Mouse (Mus musculus) intestine, postnatal 0 days (tissue): ENCODE data around the gene Slc8b1. TPM values are rescaled to one million over a fixed set of nuclear protein-coding genes. Genes with fewer than 3 reads are reported as not detected.

Source experiments
- ATAC-seq: fragments of 200-750 bp; cut with Nextera tagmentation; 2 replicates; pipeline ENCODE4 v1.8.0; 2017; ENCODE audit warnings: mild to moderate bottlenecking, moderate TSS enrichment, moderate library complexity
- H3K27ac ChIP-seq: fragments of 300-500 bp; sonication (generic); 2 replicates; pipeline ENCODE4 v1.5.1; 2014; ENCODE audit warnings: mild to moderate bottlenecking, low read depth, low read length, moderate library complexity
- H3K27me3 ChIP-seq: fragments of 300-500 bp; sonication (generic); replicated peaks from 2 replicates; pipeline ENCODE4 v1.6.1; 2014; ENCODE audit warnings: low read length, mixed read lengths; ENCODE audit not compliant: control insufficient read depth, insufficient read depth
- H3K36me3 ChIP-seq: fragments of 300-500 bp; sonication (generic); 2 replicates; pipeline ENCODE4 v1.6.1; 2014; ENCODE audit warnings: mild to moderate bottlenecking, moderate library complexity; ENCODE audit not compliant: control insufficient read depth, insufficient read depth
- H3K4me1 ChIP-seq: fragments of 300-500 bp; sonication (generic); replicated peaks from 2 replicates; pipeline ENCODE4 v1.6.1; 2014; ENCODE audit warnings: antibody characterized with exemption, low read length, mixed read lengths; ENCODE audit not compliant: control insufficient read depth, insufficient read depth
- H3K4me2 ChIP-seq: fragments of 300-500 bp; sonication (generic); replicated peaks from 2 replicates; pipeline ENCODE4 v1.6.1; 2014; ENCODE audit warnings: low read depth, mild to moderate bottlenecking, moderate library complexity
- H3K4me3 ChIP-seq: fragments of 300-500 bp; sonication (generic); 2 replicates; pipeline ENCODE4 v1.5.1; 2014; ENCODE audit warnings: low read depth, low read length
- H3K9ac ChIP-seq: fragments of 300-500 bp; sonication (generic); 2 replicates; pipeline ENCODE4 v1.6.1; 2014; ENCODE audit warnings: mild to moderate bottlenecking, low read depth, low read length
- H3K9me3 ChIP-seq: fragments of 300-500 bp; sonication (generic); 2 replicates; pipeline ENCODE4 v1.6.1; 2016; ENCODE audit warnings: mixed run types; ENCODE audit not compliant: control insufficient read depth
- CTCF ChIP-seq: sonication (generic); IDR thresholded peaks from 2 replicates; pipeline ENCODE4 v1.5.1; 2016; ENCODE audit warnings: low read depth, mild to moderate bottlenecking, control low read depth, antibody characterized with exemption, moderate library complexity
- WGBS: fragments of 180-500 bp; shearing (Covaris S2); extraction: QIAGEN DNeasy Blood & Tissue Kit; methylation state at CpG from one replicate; pipeline ENCODE4 v1.1.7; 2014; 5-methylcytosine and 5-hydroxymethylcytosine counted together
- polyA plus RNA-seq: library from polyadenylated mRNA; unstranded; fragments of >200 nt; fragmentation: Nextera tagmentation; extraction: Ambion mirVana; gene quantifications from 2 replicates; pipeline ENCODE4 v1.2.1, GENCODE M21; 2015

Slc8b1 gene
- polyA plus RNA-seq, 1 experiment from 2014 or later = 4.4 TPM

DNA sequence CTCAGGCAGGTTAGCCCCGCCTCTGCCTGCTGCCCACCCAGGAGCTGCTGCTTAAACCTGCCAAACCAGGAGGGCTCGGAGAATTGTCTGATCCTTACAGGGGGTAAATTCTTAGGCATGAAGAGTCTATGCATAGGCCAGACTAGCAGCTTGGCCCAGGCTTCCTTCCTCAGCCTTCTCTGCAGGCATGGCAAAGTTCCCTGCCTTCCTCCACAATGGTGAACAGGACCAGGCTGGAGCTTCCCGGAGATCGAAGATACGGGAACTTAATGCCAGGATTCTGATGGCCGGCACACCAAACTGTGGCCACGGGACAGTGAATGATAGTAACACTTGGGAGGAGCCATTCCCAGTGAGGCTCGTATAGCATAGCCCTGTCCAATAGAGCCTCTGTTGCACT, 47.1 kb downstream of the Slc8b1 start:
- Histone ChIP-seq H3K4me1 (peaks cover 10% of the 10 kb centered on the region; the same call in 1 of the 2 replicates), H3K27ac (no peak overlapping the region), H3K9ac (no peak overlapping the region), H3K4me2 (no peak overlapping the region), H3K27me3 (no peaks in the 10 kb centered on the region), H3K4me3 (no peak overlapping the region), H3K9me3 (no peaks in the 10 kb centered on the region), H3K36me3 (peaks cover 49% of the 10 kb centered on the region)
- TF ChIP-seq CTCF = no peak
- no peak for ATAC-seq
- 85% methylated on average over 8 of the region's 8 CpGs for WGBS

DNA sequence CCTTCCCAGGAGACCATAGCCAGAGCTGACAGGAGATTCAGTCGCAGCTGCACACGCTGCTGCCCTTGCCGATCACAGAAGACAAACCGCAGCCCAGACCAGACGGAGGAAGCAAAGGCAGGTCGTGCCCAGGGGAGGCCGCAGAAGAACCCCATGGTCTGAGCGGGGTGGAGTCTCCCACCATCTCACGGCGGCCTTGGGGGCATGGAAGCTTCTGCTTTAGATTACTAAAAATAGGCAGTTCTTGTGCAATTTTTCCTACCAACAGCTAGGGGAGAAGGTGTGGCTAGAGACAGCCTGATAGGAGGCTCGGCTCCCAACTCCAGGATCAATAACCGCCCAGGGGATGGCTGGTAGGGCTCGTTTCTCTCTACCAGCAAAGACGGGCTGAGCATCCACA, 47.8 kb downstream of the Slc8b1 start:
- Histone ChIP-seq H3K4me3 (no peak overlapping the region), H3K27me3 (no peaks in the 10 kb centered on the region), H3K9me3 (no peaks in the 10 kb centered on the region), H3K4me1 (peaks cover 13% of the 10 kb centered on the region; the same call in 1 of the 2 replicates), H3K36me3 (peaks cover 42% of the 10 kb centered on the region), H3K4me2 (0 out of 2 replicates have a peak overlapping the region, but pooled peaks have one; percentile 9), H3K9ac (no peak overlapping the region), H3K27ac (no peak overlapping the region)
- 35% methylated on average over 14 of the region's 14 CpGs for WGBS
- ATAC-seq = no peak
- TF ChIP-seq CTCF = no peak

DNA sequence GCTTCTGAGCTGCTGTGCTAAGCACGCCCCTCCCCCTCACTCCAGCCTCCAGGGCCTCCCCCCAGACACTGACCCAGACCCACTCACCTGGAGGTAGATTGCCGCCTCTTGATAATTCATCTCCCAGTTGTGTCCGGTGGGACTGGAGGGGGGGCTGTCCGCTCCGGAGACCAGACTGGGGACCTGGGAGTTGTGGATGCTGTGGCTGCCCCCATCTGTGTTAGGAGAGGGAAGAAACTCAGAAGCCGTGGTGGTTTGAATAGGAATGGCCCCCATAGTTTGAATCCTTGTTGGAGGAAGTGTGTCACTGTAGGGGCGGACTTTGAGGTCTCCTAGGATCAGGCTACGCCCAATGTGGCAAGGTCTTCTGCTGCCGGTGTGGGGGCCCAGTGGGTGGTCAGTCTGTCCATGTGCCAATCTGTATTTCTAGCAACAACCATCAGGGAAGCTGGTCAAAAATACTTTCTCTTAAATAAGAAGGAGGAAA, 49.2 kb downstream of the Slc8b1 start:
- H3K36me3 ChIP-seq = peaks cover 29% of the 10 kb centered on the region
- H3K4me2 ChIP-seq = peak overlapping the region; percentile 59
- no peak for TF ChIP-seq CTCF
- ATAC-seq = no peak
- peaks cover 13% of the 10 kb centered on the region; the same call in 1 of the 2 replicates for H3K4me1 ChIP-seq
- no peak overlapping the region for H3K4me3 ChIP-seq
- H3K9ac ChIP-seq = no peak overlapping the region
- no peaks in the 10 kb centered on the region for H3K9me3 ChIP-seq
- WGBS = 48% methylated on average over 9 of the region's 9 CpGs
- no peaks in the 10 kb centered on the region for H3K27me3 ChIP-seq
- peak overlapping the region; percentile 71 for H3K27ac ChIP-seq

DNA sequence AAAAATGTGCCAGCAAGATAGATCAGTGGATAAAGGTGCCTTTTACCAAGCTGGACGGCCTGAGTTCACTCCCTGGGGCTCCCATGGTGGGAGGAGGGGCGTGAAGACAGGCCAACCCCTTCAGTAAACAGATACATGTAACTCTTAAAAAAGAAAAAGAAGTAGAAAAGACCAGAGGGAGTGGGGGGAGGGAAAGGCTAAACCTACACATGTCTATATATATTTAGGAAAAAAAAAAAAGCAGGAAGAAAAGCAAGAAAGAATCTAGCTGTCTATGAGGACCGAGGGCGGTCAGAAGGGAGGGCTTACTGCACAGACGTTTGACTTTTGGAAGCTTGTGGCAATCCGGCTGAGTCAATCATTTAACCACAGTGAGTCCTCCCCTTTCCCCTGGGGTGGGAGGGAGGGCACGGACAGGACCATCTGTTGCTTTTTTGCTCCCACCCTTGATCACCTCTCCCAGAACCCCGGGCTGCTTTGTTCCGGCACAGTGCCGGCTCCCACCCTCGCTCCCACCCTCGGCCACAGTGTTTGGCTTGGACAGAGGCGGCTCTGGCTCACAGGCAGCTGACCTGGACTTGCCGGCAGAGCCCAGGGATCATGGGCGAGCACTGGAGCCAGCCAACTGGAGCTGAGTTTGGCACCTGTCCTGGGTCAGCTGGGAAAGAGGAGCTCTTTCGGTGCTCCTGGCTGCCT, 49.8 kb downstream of the Slc8b1 start:
- no peaks in the 10 kb centered on the region for H3K9me3 ChIP-seq
- H3K4me3 ChIP-seq = 0 out of 2 replicates have a peak overlapping the region, but pooled peaks have one; percentile 16
- peaks cover 23% of the 10 kb centered on the region for H3K36me3 ChIP-seq
- peaks cover 17% of the 10 kb centered on the region; the same call in 1 of the 2 replicates for H3K4me1 ChIP-seq
- ATAC-seq = 0 out of 2 replicates have a peak, but pooled peaks have one; percentile 13
- no peak for TF ChIP-seq CTCF
- H3K9ac ChIP-seq = no peak overlapping the region
- WGBS = 5% methylated on average over 16 of the region's 16 CpGs
- H3K27ac ChIP-seq = peak overlapping the region; percentile 71
- H3K27me3 ChIP-seq = no peaks in the 10 kb centered on the region
- peak overlapping the region; percentile 59 for H3K4me2 ChIP-seq

DNA sequence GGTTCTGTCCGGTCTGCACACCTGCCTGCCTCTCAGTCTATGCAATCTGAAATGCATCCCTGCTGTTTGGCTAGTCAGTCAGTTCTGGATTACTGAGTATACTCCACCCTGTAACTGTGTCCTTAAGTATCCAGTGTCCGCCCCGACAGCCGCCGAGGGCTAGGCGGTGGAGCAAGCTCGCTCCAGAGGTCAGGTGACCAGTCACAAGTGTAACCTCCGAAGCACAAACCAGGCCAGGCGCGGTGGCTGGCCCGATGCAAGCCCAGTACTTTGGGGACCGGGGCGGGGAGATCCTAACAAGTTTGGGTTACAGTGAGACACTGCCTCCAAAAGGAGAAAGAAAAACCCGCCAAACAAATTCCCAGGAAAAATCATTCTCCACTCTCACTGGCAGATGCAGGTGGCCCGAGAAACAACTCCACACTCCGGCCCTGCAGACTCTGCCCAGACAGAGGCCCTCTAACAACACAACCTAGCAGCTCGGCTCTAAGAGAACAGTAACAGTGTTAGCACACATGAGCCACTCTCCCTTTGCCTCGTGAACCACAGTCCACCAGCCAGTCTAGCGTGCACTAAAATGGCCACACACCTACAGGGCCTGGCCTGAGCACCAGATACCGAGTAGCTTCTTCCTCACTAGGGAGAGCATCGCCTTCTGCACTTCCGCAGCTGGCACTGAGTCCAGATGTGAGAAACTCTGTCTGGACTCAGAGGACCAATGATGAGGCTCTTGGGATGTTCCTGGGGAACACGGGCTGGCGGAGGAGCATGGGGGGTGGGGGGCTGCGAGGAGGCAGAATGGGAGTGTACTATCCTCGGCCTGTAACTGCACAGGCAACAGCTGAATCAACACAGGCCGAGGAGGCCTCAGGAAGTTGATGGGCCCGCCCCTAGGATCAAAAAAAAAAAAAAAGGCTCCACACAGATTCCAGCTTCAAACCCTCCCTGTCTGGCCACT, 52.3 kb downstream of the Slc8b1 start:
- no peaks in the 10 kb centered on the region for H3K27me3 ChIP-seq
- H3K9me3 ChIP-seq = no peaks in the 10 kb centered on the region
- H3K4me3 ChIP-seq = no peak overlapping the region
- no peak for TF ChIP-seq CTCF
- H3K27ac ChIP-seq = peak overlapping the region; percentile 80
- 26% methylated on average over 28 of the region's 28 CpGs for WGBS
- ATAC-seq = peak; percentile 50
- H3K4me1 ChIP-seq = peaks cover 30% of the 10 kb centered on the region
- H3K4me2 ChIP-seq = 0 out of 2 replicates have a peak overlapping the region, but pooled peaks have one; percentile 32
- H3K36me3 ChIP-seq = peaks cover 6% of the 10 kb centered on the region; the same call in 1 of the 2 replicates
- H3K9ac ChIP-seq = no peak overlapping the region

DNA sequence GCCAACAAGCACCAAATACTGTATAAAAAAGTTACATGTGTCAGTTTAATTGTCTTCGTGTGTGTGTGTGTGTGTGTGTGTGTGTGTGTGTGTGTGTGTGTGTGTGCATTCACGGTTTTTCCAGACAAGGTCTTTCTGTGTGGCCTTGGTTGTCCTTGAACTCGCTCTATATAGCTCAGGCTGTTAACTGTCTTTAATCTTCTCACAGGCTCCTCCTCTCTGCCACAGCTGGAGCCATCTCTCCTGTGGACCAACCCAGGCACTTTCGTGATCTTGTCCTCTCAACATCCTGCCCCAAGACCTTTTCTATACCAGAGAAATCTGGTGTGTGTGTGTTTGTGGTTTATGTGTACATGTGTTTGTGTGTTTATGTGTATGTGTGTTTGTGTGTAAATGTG, 52.9 kb downstream of the Slc8b1 start:
- 21% methylated on average over 4 of the region's 4 CpGs for WGBS
- Histone ChIP-seq H3K4me3 (no peak overlapping the region), H3K27ac (peak overlapping the region; percentile 80), H3K4me1 (peaks cover 30% of the 10 kb centered on the region), H3K27me3 (no peaks in the 10 kb centered on the region), H3K36me3 (no peaks in the 10 kb centered on the region; the same call in 1 of the 2 replicates), H3K9ac (no peak overlapping the region), H3K4me2 (0 out of 2 replicates have a peak overlapping the region, but pooled peaks have one; percentile 32), H3K9me3 (no peaks in the 10 kb centered on the region)
- no peak for TF ChIP-seq CTCF
- ATAC-seq = no peak
